Mouse (Mus musculus): ENCODE data around the gene Cerk.

- TF ChIP-seq CTCF (IDR thresholded peaks at IDR 0.05; ENCODE audit: control insufficient read depth, insufficient read depth, low read length), result no peak
- peak; percentile 84 for TF ChIP-seq POLR2A (IDR thresholded peaks at IDR 0.05; ENCODE audit: borderline replicate concordance, control insufficient read depth, low read depth, low read length)
Observed at GRCm38 (mm10) chr15:86182646-86183045, 3.3 kb downstream of the Cerk start.

All from bone marrow, adult 2 months (tissue).